Mouse (Mus musculus): ENCODE results near the gene Gch1. TPM values are rescaled to one million over a fixed set of nuclear protein-coding genes. Genes with fewer than 3 reads are reported as not detected.

Gene Gch1
- polyA plus RNA-seq (2012; fragmentation: generic; extraction: Trizol), result 1 to 10 TPM; 1.3 TPM

GRCm38 (mm10) chr14:47188848-47189634 is at the start of gene Gch1:
Gene Gch1 (minus strand): TSS chr14:47189413.

Other genes starting within 250 kb of the Gch1 start
- gene Wdhd1, start 87.4 kb upstream of the Gch1 start, polyA plus RNA-seq (2012; fragmentation: generic; extraction: Trizol), result 1 to 10 TPM; 1.8 to 2.2 TPM
- 1 to 10 TPM in 1 of 2 experiments, under 1 TPM in 1; 0.25 to 1.3 TPM for gene Socs4, start 87.5 kb upstream of the Gch1 start, polyA plus RNA-seq (2012; fragmentation: generic; extraction: Trizol)
- gene Mapk1ip1l, start 108.9 kb upstream of the Gch1 start, polyA plus RNA-seq (2012; fragmentation: generic; extraction: Trizol), result 10 to 100 TPM in 1 of 2 experiments, 1 to 10 TPM in 1; 5.5 to 19.6 TPM
- 1,000 to 10,000 TPM in 1 of 2 experiments, 100 to 1,000 TPM in 1; 453 to 2,033 TPM for gene Lgals3, start 178.3 kb upstream of the Gch1 start, polyA plus RNA-seq (2012; fragmentation: generic; extraction: Trizol)
- 10 to 100 TPM in 1 of 2 experiments, 1 to 10 TPM in 1; 3.8 to 40.8 TPM for gene Dlgap5, start 229.0 kb upstream of the Gch1 start, polyA plus RNA-seq (2012; fragmentation: generic; extraction: Trizol)